Mouse (Mus musculus) cerebellum, adult 9-11 months (tissue): Measurements from ENCODE around the gene Rhox3h.
"Not testable (repeated sequence)": the region's sequence is repeated elsewhere in the genome, so short reads cannot be mapped to it uniquely, and the experiment has no call there.

ENCODE experiments used
- DNase-seq: peaks from one replicate; pipeline ENCODE4 v3.0.0; 2022

The Rhox3h gene

DNA sequence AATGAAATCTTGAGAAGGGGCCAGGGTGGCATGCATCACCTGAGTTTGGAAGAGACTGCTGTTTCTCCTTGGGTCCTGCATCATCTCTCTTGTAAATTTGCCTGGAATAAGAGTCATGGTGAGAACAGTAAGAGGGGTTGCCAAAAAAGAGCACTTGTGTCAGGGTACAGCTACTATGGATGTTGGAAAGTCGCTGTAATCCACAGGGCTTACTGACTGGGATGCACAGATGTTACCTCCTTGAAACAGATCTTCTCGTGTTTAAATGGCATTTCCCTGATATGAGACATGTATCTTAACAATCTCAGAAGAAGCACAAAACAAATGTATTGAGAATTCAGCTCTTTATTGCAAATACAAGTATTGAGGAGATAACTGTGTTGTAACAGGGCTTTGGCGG, at the start of gene Rhox3h:
Rhox3h (minus strand) TSS at position 101 of the 400 bp plus-strand sequence.
- DNase-seq = not testable (repeated sequence)

DNA sequence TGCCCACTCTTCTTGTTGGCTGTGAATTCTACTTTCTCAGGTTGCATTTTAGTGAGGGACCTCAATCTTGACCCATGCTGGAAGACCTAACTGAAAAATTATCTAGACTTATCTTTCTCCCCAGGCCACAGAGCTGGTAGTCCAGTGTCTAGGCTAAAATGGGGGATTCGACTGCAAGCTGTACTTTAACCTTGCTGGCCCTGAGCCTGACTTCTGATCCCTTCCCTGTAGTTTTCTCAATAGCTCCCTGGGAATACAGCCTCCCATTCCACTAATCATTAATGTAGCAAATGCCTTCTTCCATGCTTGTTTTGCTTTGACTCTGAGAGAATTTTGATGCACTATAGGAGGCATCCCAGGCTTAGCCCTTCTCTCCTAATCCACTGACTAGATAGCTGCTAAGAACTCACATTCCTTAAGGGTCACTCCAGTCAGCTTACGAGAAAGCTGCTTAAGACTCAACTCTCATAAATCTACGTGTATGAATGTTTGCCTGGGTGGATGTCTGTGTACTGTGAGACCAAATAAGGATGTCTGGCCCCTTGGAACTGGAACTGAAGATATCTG, 33.3 kb upstream of the Rhox3h start:
- no peak for DNase-seq

DNA sequence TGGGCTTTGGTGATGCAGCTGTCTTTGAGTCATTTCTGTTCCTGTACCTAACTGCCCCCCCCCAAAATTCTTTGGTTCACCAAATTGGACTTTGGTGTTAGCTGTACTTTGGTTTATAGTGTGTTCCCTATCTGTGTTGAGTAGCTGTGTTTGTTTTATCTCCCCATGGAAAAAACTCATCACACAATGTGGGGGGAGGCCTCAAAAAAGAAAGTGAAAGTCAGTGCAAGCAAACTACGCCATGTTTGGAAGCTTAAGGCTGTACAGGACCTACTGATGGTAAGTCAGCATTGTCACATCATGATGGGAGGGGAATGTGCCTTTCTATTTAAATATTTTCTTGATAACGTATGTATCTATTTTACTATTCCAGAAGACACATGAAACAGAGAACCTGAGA, 23.7 kb upstream of the Rhox3h start:
- DNase-seq = no peak

DNA sequence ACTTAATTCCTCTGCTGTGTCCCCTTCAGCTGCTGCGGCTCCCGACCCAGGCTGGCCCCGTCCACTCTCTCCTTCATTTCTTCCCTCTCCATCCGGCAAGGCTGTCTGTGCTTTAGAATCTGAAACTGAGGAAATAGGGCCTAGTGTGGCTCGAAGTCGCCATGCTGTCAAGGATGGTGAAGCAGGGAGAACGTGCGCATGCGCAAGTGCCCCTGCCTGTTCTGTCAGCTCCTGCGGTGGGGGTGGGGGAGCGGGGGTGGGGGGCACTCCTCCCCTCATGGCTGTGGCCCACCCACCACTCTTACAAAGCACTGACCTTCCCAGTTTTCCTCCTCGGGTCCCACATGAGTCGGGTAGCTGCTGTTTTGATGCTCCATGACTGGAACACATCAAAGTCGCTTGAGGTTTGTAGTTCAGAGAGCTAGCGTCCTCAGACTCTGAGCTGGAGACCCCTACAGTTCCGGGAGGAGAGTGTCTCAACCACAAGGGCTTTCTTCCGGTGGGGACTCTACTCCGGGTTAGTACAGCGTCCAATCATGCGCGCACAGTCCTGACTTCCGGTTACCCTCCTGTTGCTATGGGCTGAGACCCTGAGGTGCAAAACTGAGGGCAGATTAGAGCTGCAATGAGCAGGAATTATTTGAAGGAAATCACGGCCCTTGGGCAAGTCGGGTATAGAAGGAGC, 14.6 kb upstream of the Rhox3h start:
- no peak for DNase-seq

DNA sequence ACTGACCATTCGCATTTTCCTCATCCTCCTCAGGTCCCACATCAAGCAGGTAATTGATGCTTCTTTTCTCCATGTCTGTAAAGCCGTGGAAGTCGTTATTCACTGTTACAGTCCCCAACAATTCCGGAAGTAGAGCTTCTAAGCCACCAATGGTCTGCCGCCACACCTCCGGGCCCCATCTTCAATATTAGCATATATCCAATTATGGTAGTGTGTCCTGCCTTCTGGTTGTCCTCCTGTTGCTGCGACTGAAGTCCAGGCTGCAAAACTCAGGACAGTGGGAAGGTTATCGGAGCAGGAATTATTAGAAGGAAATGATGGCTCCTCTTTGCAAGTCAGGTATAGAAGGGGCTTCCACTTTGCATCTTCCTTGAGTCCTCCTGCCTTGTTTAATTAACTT, 4.6 kb upstream of the Rhox3h start, which contains the start of gene Rhox2h:
Rhox2h (minus strand) TSS at position 101 of the 400 bp plus-strand sequence.
- DNase-seq = not testable (repeated sequence)

DNA sequence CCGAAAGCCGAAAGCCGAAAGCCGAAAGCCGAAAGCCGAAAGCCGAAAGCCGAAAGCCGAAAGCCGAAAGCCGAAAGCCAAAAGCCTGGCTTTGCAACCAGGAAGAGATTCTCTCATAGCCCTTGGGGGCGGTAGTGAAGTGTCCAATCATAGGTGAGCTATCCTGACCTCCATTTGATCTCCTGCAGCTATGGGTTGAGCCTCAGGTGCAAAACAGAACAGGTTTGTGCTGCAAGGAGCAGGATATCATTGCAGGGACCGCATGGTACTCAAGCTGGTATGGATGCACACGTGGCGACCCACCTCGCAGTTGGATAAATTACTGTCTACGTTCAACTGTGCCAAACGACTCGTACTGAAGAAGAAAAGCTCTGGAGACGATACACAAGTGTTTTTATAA, 17.3 kb downstream of the Rhox3h start, which contains the start of gene Rhox4g:
Rhox4g (minus strand) TSS at position 101 of the 400 bp plus-strand sequence.
- DNase-seq = not testable (repeated sequence)

DNA sequence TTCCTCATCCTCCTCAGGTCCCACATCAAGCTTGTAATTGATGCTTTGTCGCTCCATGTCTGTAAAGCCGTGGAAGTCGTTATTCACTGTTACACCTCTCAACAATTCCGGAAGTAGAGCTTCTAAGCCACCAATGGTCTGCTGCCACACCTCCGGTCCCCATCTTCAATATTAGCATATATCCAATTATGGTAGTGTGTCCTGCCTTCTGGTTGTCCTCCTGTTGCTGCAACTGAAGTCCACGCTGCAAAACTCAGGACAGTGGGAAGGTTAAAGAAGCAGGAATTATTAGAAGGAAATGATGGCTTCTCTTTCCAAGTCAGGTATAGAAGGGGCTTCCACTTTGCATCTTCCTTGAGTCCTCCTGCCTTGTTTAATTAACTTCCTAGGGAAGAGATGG, 25.2 kb downstream of the Rhox3h start, which contains the start of gene Rhox2g:
Rhox2g (minus strand) TSS at position 101 of the 400 bp plus-strand sequence.
- DNase-seq = not testable (repeated sequence)

DNA sequence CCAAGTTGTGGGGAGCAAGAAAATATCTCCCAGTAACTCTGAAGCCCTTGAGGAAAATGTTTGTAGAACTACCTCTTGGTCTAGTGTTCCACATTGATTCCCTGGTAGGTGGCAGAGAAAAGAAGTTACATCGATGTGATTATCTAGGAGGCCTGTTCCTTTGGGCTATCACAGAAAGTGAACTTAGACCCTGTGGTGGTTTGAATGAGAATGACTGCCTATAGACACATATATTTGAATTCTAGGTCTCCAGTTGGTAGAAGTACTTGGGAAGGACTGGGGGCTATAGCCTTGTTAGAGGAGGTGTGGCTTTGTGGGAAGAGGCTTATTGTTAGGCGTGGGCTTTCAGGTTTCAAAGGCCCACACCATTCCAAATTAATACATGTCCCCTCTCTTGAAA, 40.1 kb downstream of the Rhox3h start, which contains the start of gene Rhox3g:
Rhox3g (minus strand) TSS at position 101 of the 400 bp plus-strand sequence.
- DNase-seq = not testable (repeated sequence)
